ENCODE assay signal across 8 mouse cellular contexts in the genomic region with DNA sequence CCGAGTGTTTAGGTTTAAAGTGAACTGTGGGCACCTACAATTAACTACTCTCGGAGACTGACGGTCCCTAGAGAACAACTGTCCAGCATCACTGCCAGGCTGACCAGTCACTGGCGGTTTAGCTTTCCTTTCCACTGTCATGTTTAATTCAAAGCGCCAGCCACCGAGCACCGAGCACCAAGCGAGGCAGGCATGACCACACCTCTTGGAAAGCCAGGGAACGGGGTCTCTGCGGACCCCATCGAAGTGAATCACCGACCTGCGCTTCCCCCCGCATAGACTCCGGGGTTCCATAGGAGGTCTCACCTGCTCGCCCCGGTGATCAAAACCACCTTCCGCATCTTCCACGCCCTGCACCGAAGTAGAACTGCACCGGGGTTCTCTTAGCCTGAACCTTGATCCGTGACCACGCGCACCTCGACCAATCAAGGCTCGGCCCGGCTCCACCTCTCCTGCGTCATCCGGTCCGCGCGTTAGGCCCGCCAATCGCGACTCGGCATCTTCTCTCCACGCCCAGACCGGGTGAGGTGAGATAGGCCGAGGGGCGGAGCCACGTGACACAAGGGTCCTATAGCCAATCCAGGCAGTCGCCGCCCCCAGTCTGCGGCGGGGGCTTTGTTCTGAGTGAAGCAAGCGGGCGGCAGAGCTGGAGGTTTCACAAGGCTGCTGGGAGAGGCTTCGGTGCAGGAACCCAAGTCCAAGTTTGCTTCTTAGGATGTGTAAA. TPM values are rescaled to one million over a fixed set of nuclear protein-coding genes. Genes with fewer than 3 reads are reported as not detected.
DNase-seq lines count a peak whose midpoint lies in the region; ATAC-seq lines count a peak whose summit lies in the region.

A gene (minus strand): TSS at position 450 of the 724 bp plus-strand sequence.

- H3K4me2 ChIP-seq in lung, embryonic 16.5 days (ENCODE audit: low read depth, low read length): peak within 1 kb of the TSS; percentile 82

- peak within 1 kb of the TSS; percentile 65 for H3K9ac ChIP-seq in lung, embryonic 16.5 days (ENCODE audit: low read length)

- H3K27me3 ChIP-seq in lung, embryonic 16.5 days (ENCODE audit: control insufficient read depth, insufficient read depth, low read depth, low read length): no peaks in the 10 kb centered on the region

- ATAC-seq in hematopoietic stem cell, adult 5-6 weeks (replicated peaks in 1 of 2; ENCODE audit: insufficient read depth in 1 of 2, low FRiP score in 2 of 2, low TSS enrichment in 1 of 2, low read depth in 1 of 2, poor library complexity in 2 of 2, severe bottlenecking in 2 of 2): peak; percentile 99 to 100
- peak; percentile 100 for ATAC-seq in lung, embryonic 16.5 days (ENCODE audit: low read depth)

- H3K9me3 ChIP-seq in lung, embryonic 16.5 days (ENCODE audit: control insufficient read depth, low read length): no peaks in the 10 kb centered on the region

- under 1% methylated on average over 48 of the region's 48 CpGs for WGBS in lung, embryonic 16.5 days

- peak within 1 kb of the TSS; percentile 74 for H3K4me3 ChIP-seq in lung, embryonic 16.5 days (ENCODE audit: low read length)

- peaks cover 13% of the 10 kb centered on the region for H3K4me1 ChIP-seq in lung, embryonic 16.5 days (replicated peaks; ENCODE audit: control insufficient read depth, insufficient read depth, low read length)

- H3K27ac ChIP-seq in lung, embryonic 16.5 days (ENCODE audit: low read length): peak within 1 kb of the TSS; percentile 71

- DNase-seq in MEL-GATA-1-ER (ENCODE audit: extremely low read depth, low read depth): peak; percentile 92
- peak; percentile 97 for DNase-seq in cerebellum, adult 8-10 months
- DNase-seq in forelimb bud, embryonic 11.5 days (ENCODE audit: low read depth, low spot score): peak; percentile 99
- DNase-seq in layer of hippocampus, adult 9-10 months (ENCODE audit: low spot score): peak; percentile 98
- peak; percentile 93 for DNase-seq in ovary, postnatal 10 days (ENCODE audit: low spot score)
- DNase-seq in thymus, postnatal 10 days (ENCODE audit: low spot score in 2 of 2): peak; percentile 95 to 98

- H3K36me3 ChIP-seq in lung, embryonic 16.5 days (ENCODE audit: control insufficient read depth, insufficient read depth, low read length): peaks cover 2% of the 10 kb centered on the region; the same call in 1 of the 2 replicates

RNA-seq across cellular contexts. Expression of the gene that starts here (rescaled TPM):
- total RNA-seq in hematopoietic stem cell, adult 5-6 weeks (2017): 4.3 and 8.7 TPM in 2 replicates
- 10.1 and 11.0 TPM in 2 replicates for polyA plus RNA-seq in lung, embryonic 16.5 days (2015; fragmentation: Nextera tagmentation; extraction: Ambion mirVana)

Comparison
In these comparisons a context has a peak if more than half of its experiments do, and no peak if none do; other contexts are left out.
1. Peak in every context shown above with its lines: DNase-seq, ATAC-seq, H3K4me3 ChIP-seq and H3K27ac ChIP-seq.